Mouse (Mus musculus) heart, embryonic 10.5 days (tissue): Measurements from ENCODE around the gene Agfg2. TPM values are rescaled to one million over a fixed set of nuclear protein-coding genes. Genes with fewer than 3 reads are reported as not detected.

ENCODE experiments used
- DNase-seq: peaks from one replicate; pipeline ENCODE4 v3.0.0-alpha.2; 2017; ENCODE audit warnings: low spot score
- H3K27ac ChIP-seq: fragments of 300-500 bp; sonication (generic); 2 replicates; pipeline ENCODE4 v1.5.1; 2016; ENCODE audit warnings: mild to moderate bottlenecking
- H3K27me3 ChIP-seq: fragments of 300-500 bp; sonication (generic); 2 replicates; pipeline ENCODE4 v1.6.1; 2016; ENCODE audit warnings: mild to moderate bottlenecking; ENCODE audit not compliant: poor library complexity, insufficient read depth, severe bottlenecking
- H3K36me3 ChIP-seq: fragments of 300-500 bp; sonication (generic); 2 replicates; pipeline ENCODE4 v1.6.1; 2016; ENCODE audit warnings: mild to moderate bottlenecking, moderate library complexity
- H3K4me1 ChIP-seq: fragments of 300-500 bp; sonication (generic); 2 replicates; pipeline ENCODE4 v1.6.1; 2016; ENCODE audit warnings: mild to moderate bottlenecking
- H3K4me3 ChIP-seq: fragments of 300-500 bp; sonication (generic); 2 replicates; pipeline ENCODE4 v1.5.1; 2016; ENCODE audit warnings: mild to moderate bottlenecking, moderate library complexity
- H3K9me3 ChIP-seq: fragments of 300-500 bp; sonication (generic); 2 replicates; pipeline ENCODE4 v1.6.1; 2016; ENCODE audit warnings: mild to moderate bottlenecking, moderate library complexity
- WGBS: fragments of 180-500 bp; shearing (Covaris S2); methylation state at CpG from one replicate; pipeline ENCODE4 v1.1.7; 2016; 5-methylcytosine and 5-hydroxymethylcytosine counted together
- polyA plus RNA-seq: library from polyadenylated mRNA; unstranded; fragments of >200 nt; fragmentation: Nextera tagmentation; extraction: Ambion mirVana; gene quantifications from 2 replicates; pipeline ENCODE4 v1.2.1, GENCODE M21; 2016

The Agfg2 gene
- polyA plus RNA-seq, 1 experiment from 2014 or later = 31.9 TPM

DNA sequence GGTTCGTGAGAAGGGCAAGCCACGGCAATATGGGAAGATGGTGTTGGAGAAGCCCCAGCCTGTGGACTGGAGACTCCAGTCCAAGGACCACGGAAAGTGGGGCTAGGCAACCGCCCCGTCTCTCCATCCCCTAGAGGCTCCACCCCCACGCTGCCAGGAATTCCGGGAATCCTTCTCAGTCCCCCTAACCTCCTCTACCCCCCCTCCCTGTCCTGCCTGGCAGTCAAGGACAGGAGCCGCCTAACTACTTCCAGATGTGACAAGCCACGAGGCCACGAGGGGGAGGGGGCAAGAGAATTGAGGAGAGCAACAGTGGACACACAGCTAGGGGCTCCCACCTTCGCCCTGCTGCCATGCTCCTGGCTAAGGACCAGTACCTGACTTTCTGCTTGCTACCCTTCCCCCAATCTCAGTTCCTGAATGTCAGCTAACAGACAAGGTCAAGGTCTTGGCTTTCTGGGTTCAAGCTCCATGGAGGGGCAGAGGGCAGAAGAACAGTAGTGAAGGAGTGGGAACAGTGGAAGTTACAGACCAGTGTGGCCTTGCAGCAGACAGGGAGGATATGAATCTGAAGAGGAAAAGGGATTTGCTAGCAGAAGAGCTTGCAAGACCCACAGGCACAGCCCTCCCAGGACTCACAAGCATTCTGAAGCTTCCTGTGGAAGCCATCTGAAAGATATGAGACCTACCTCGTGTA, 73.8 kb downstream of the Agfg2 start:
- Histone ChIP-seq H3K4me3 (peak overlapping the region; percentile 54), H3K9me3 (no peaks in the 10 kb centered on the region), H3K27ac (peak overlapping the region; percentile 93), H3K27me3 (peaks cover 16% of the 10 kb centered on the region), H3K4me1 (peaks cover 60% of the 10 kb centered on the region), H3K36me3 (peaks cover 22% of the 10 kb centered on the region)
- 9% methylated on average over 12 of the region's 12 CpGs for WGBS
- DNase-seq = peak; percentile 88

- no peak for DNase-seq
- Histone ChIP-seq H3K27ac (peak overlapping the region; percentile 93), H3K36me3 (peaks cover 29% of the 10 kb centered on the region), H3K4me3 (peak overlapping the region; percentile 54), H3K4me1 (peaks cover 60% of the 10 kb centered on the region), H3K27me3 (peaks cover 16% of the 10 kb centered on the region), H3K9me3 (no peaks in the 10 kb centered on the region)
- WGBS = 58% methylated on average over 4 of the region's 4 CpGs
Measured at GRCm38 (mm10) chr5:137610056-137610455, 74.5 kb downstream of the Agfg2 start.

- 61% methylated on average over 3 of the region's 3 CpGs for WGBS
- H3K27ac ChIP-seq = peak overlapping the region; percentile 93; the same call in 1 of the 2 replicates
Measured at GRCm38 (mm10) chr5:137609292-137609691, 75.2 kb downstream of the Agfg2 start.

DNA sequence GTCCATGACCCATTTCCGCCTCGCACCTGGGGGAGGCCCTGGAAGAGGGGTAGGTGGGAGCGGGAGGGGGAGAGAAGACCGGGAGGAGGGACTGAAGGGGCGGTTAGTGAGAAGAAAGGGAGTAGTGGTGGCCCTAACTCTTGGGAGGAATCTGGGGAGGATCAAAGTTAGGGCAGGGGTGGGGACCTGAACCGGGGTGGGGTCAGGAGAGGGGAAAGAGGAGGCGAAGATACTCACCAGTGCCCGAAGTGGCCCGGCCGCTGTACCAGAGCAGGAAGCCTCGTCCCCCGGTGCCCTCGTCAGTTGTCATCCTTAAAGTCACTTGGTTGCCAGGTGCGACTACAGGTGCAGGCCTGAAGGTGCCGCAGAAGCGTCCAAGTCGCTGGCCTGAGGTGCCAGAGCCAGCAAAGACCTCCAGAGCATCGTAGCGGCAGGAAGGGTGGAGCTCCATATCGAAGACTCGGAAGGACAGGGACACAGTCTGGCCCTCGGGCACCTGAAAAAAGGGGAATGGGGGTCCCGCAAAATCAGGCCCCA, 75.8 kb downstream of the Agfg2 start:
- Histone ChIP-seq H3K4me1 (peaks cover 57% of the 10 kb centered on the region), H3K27ac (peak overlapping the region; percentile 72)
- DNase-seq = no peak

More at GRCm38 (mm10) chr5:137609292-137609691, 75.2 kb downstream of the Agfg2 start:
- peaks cover 34% of the 10 kb centered on the region for H3K36me3 ChIP-seq
- H3K9me3 ChIP-seq = no peaks in the 10 kb centered on the region
- peak overlapping the region; percentile 52; the same call in 1 of the 2 replicates for H3K4me3 ChIP-seq
- DNase-seq = no peak
- H3K4me1 ChIP-seq = peaks cover 60% of the 10 kb centered on the region
- peaks cover 16% of the 10 kb centered on the region for H3K27me3 ChIP-seq

DNA sequence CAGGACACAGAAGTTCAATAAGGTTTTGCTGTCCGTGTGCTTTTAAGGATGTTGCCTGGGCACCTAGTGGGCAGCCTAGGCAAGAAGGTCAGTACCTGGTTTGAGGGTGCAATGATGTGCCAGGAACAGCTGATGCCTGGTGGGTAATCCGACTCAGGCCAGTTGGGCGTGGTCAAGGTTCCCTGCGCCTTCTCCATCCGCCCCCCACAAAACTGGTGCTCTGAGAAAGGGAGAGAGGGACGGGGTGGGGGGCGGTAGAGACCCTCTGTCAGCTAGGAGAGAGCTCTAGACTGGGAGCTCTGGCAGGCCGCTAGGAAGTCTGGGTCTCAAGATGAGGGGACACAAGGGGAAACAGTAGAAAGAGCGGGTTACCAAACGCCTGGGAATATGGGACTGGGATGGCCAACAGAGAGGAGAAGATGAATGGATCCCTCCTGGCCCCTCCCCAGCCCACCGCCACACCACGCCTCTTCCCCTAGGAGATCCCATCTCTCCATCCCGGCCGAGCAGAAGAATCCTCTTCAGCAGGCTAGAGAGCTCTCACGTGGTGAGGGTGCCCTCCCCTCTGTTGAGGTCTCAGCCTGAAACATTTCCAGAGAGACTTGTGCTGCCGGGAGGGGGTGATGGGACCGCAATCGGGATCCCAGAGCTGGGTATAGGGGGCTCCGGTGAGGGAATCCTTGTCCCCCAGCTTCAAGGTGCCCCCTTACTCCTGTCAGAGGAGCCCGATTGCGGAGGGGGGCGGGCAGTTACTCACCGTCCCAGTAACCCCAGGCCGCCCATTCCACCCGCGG, 76.5 kb downstream of the Agfg2 start:
- Histone ChIP-seq H3K4me3 (peak overlapping the region; percentile 52), H3K27ac (peak overlapping the region; percentile 72)
- DNase-seq = no peak

More for the DNA sequence above, 75.8 kb downstream of the Agfg2 start:
- WGBS = 15% methylated on average over 23 of the region's 23 CpGs
- Histone ChIP-seq H3K9me3 (no peaks in the 10 kb centered on the region), H3K27me3 (peaks cover 16% of the 10 kb centered on the region), H3K4me3 (peak overlapping the region; percentile 52), H3K36me3 (peaks cover 39% of the 10 kb centered on the region)

DNA sequence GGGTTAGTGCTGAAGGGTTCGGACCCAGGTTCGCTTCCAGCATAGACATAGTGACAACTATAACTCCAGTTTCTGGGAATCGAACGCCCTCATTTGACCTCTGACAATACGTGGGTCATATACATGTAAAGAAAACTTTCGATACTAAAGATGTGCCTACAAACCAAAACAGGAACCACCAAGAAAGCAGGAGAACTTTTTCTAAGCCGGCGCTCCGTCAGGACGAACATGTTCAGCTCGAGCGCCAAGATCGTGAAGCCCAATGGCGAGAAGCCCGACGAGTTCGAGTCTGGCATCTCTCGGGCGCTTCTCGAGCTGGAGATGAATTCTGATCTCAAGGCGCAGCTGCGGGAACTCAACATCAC, 83.2 kb downstream of the Agfg2 start:
- H3K4me1 ChIP-seq = peaks cover 24% of the 10 kb centered on the region
- H3K4me3 ChIP-seq = peak overlapping the region; percentile 85
- no peaks in the 10 kb centered on the region for H3K9me3 ChIP-seq
- H3K27me3 ChIP-seq = no peaks in the 10 kb centered on the region
- WGBS = under 1% methylated on average over 22 of the region's 22 CpGs
- no peak for DNase-seq
- H3K36me3 ChIP-seq = peaks cover 31% of the 10 kb centered on the region
- peak overlapping the region; percentile 96 for H3K27ac ChIP-seq

More for the DNA sequence above, 76.5 kb downstream of the Agfg2 start:
- Histone ChIP-seq H3K36me3 (peaks cover 41% of the 10 kb centered on the region), H3K9me3 (no peaks in the 10 kb centered on the region), H3K27me3 (peaks cover 16% of the 10 kb centered on the region), H3K4me1 (peaks cover 50% of the 10 kb centered on the region)
- 17% methylated on average over 26 of the region's 26 CpGs for WGBS

DNA sequence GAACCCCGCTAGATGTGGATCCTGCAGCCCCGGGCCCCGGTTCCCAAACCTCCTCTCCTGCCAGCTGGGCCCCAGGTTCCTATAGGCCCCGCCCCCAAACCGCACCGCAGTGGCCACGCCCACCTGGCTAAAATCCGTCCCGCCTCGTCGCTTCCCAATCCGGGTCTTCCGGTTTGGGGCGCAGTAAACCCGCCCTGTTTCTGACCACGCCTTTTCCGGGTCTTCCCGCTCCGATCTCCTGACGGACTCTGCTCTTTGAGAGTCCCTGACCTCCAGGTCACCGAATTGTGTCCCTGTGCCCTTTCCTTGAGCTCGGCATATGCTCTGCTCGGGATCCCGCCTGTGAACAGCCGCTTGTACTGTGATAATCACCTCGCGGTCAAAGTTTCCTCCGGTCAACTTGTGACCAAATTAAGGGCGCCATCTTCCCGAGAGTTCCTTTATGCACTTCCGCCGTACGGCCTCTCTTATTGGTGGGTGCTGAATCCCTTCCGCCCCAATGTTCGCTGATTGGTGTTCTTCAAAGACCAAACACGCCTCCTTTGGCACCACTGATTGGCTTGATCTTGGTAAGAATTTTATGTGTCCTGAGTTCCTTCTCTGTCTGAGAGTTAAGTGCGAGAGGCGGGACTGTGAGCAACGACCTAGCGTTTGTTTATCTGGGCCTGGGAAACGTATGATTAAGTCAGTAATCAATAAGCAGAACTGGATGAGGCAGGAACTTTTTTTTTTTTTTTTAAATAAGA, 83.7 kb downstream of the Agfg2 start, which contains the start of gene Mospd3:
TSS of gene Mospd3 (minus strand) at position 440 of the 746 bp plus-strand sequence.
- Histone ChIP-seq H3K4me3 (peak within 1 kb of the TSS; percentile 85), H3K36me3 (peaks cover 26% of the 10 kb centered on the region), H3K27ac (peak within 1 kb of the TSS; percentile 96), H3K4me1 (peaks cover 24% of the 10 kb centered on the region), H3K9me3 (no peaks in the 10 kb centered on the region), H3K27me3 (no peaks in the 10 kb centered on the region)
- DNase-seq = peak; percentile 99
- under 1% methylated on average over 41 of the region's 41 CpGs for WGBS

Other genes with a start within 250 kb of the Agfg2 start
- gene Zan, start 207.7 kb downstream of the Agfg2 start, polyA plus RNA-seq = 0.04 and 0.25 TPM in 2 replicates
- gene Pop7, start 182.2 kb downstream of the Agfg2 start, polyA plus RNA-seq = 50.6 and 56.6 TPM in 2 replicates
- 8.0 and 10.8 TPM in 2 replicates for gene Gigyf1, start 166.2 kb downstream of the Agfg2 start, polyA plus RNA-seq
- 0.28 and 2.3 TPM in 2 replicates for gene Epo, start 151.5 kb downstream of the Agfg2 start, polyA plus RNA-seq
- gene Gnb2, start 151.2 kb downstream of the Agfg2 start, polyA plus RNA-seq = 287 and 294 TPM in 2 replicates
- gene Actl6b, start 131.2 kb downstream of the Agfg2 start, polyA plus RNA-seq = 0.07 TPM in 1 of 2 replicates, not detected in the other
- gene Tfr2, start 114.9 kb downstream of the Agfg2 start, polyA plus RNA-seq = 4.0 and 4.9 TPM in 2 replicates
- gene Mospd3, start 83.7 kb downstream of the Agfg2 start, polyA plus RNA-seq = 14.3 and 16.0 TPM in 2 replicates
- gene Pcolce, start 70.9 kb downstream of the Agfg2 start, polyA plus RNA-seq = 114 and 137 TPM in 2 replicates
- gene Fbxo24, start 55.7 kb downstream of the Agfg2 start, polyA plus RNA-seq = 0.28 and 0.31 TPM in 2 replicates
- gene Lrch4, start 55.6 kb downstream of the Agfg2 start, polyA plus RNA-seq = 23.3 and 23.7 TPM in 2 replicates
- 7.7 and 9.8 TPM in 2 replicates for gene Gm20605, start 55.6 kb downstream of the Agfg2 start, polyA plus RNA-seq
- 4.8 and 6.4 TPM in 2 replicates for gene Sap25, start 43.4 kb downstream of the Agfg2 start, polyA plus RNA-seq
- 0.60 and 0.74 TPM in 2 replicates for gene Irs3, start 39.0 kb downstream of the Agfg2 start, polyA plus RNA-seq
- 1.4 TPM in 2 replicates for gene Nyap1, start 56.9 kb upstream of the Agfg2 start, polyA plus RNA-seq
- 147 and 165 TPM in 2 replicates for gene Tsc22d4, start 61.0 kb upstream of the Agfg2 start, polyA plus RNA-seq
- 31.3 and 49.2 TPM in 2 replicates for gene Ppp1r35, start 94.1 kb upstream of the Agfg2 start, polyA plus RNA-seq
- gene Mepce, start 102.9 kb upstream of the Agfg2 start, polyA plus RNA-seq = 7.1 and 10.4 TPM in 2 replicates
- 10.0 and 12.5 TPM in 2 replicates for gene Zcwpw1, start 103.1 kb upstream of the Agfg2 start, polyA plus RNA-seq
- gene Pilra, start 151.6 kb upstream of the Agfg2 start, polyA plus RNA-seq = 1.3 and 2.0 TPM in 2 replicates
- 0.26 and 0.28 TPM in 2 replicates for gene Pilrb1, start 173.4 kb upstream of the Agfg2 start, polyA plus RNA-seq
- gene Pilrb2, start 187.1 kb upstream of the Agfg2 start, polyA plus RNA-seq = 0.64 and 1.0 TPM in 2 replicates
- 0.14 TPM in 1 of 2 replicates, not detected in the other for gene Cyp3a13, start 236.9 kb upstream of the Agfg2 start, polyA plus RNA-seq